28 mouse cellular contexts compared by ENCODE assay signal in the genomic region with DNA sequence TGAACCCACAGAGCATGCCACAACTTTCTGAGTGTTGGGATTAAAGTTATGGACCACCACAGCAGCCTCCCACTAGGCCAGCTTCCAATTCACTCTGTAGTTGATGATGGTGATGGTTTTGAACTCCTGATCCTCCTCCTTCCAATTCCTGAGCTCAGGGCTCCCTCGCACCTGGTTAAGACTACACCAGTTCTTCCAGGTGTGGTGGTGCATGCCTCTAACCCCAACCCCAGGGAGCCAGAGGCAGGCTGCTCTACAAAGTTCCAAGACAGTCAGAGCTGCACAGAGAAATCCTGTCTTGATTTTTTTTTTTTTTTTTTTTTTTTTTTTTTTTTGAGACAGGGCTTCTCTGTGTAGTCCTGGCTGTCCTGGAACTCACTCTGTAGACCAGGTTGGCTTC. TPM values are rescaled to one million over a fixed set of nuclear protein-coding genes. Genes with fewer than 3 reads are reported as not detected.
DNase-seq lines count a peak whose midpoint lies in the region; ATAC-seq and TF ChIP-seq lines count a peak whose summit lies in the region.
"Had no signal": no experiment of that assay in that cellular context is flagged by ENCODE, and none has a peak within 500 bp of the region (broad histone marks: within the 10 kb centered on the region; RNA-seq: fewer than 3 reads in every experiment).

No protein-coding gene starts in this region.

- ATAC-seq in forebrain, embryonic 11.5 days (replicated peaks; ENCODE audit: low FRiP score) = no peak
- no peak for ATAC-seq in forebrain, postnatal 0 days
- ATAC-seq in heart, embryonic 12.5 days (ENCODE audit: insufficient number of reproducible peaks, low FRiP score) = no peak
- ATAC-seq in midbrain, embryonic 11.5 days (ENCODE audit: low FRiP score) = no peak
- ATAC-seq in midbrain, postnatal 0 days (ENCODE audit: low FRiP score) = no peak
- ATAC-seq: forebrain, embryonic 14.5 days; hindbrain, embryonic 16.5 days; Patski had no signal

- 92% methylated on average over 1 of the region's 1 CpGs for WGBS in forebrain, embryonic 11.5 days
- WGBS in forebrain, postnatal 0 days = 100% methylated on average over 1 of the region's 1 CpGs
- WGBS in heart, embryonic 12.5 days = 100% methylated on average over 1 of the region's 1 CpGs
- 100% methylated on average over 1 of the region's 1 CpGs for WGBS in midbrain, embryonic 11.5 days
- 92% methylated on average over 1 of the region's 1 CpGs for WGBS in midbrain, postnatal 0 days

- H3K9ac ChIP-seq in forebrain, embryonic 11.5 days (ENCODE audit: low read length) = no peak overlapping the region
- H3K9ac ChIP-seq in forebrain, postnatal 0 days = no peak overlapping the region
- no peak overlapping the region for H3K9ac ChIP-seq in heart, embryonic 12.5 days
- H3K9ac ChIP-seq in midbrain, embryonic 11.5 days (ENCODE audit: low read length) = no peak overlapping the region
- no peak overlapping the region for H3K9ac ChIP-seq in midbrain, postnatal 0 days (replicated peaks; ENCODE audit: low read length, poor library complexity, severe bottlenecking)
- H3K9ac ChIP-seq: heart, embryonic 13.5 days; hindbrain, embryonic 13.5 days had no signal

- peak; percentile 16 for DNase-seq in forebrain, embryonic 11.5 days (ENCODE audit: low spot score)
- no peak for DNase-seq in forebrain, postnatal 0 days
- peak; percentile 4 for DNase-seq in heart, postnatal 4 days
- DNase-seq in midbrain, embryonic 11.5 days (ENCODE audit: low spot score, missing footprints) = peak; percentile 79
- DNase-seq in midbrain, postnatal 0 days (ENCODE audit: low spot score) = no peak
- peak; percentile 33 for DNase-seq in testis, postnatal 10 days (ENCODE audit: low spot score)
- no peak for DNase-seq in testis, postnatal 14 days (ENCODE audit: low spot score)
- DNase-seq: adrenal gland, postnatal 10 days; adrenal gland, postnatal 36 days; cerebellum, adult 18-20 months; cerebellum, adult 9-10 months; cerebellum, postnatal 14 days; gastrocnemius, postnatal 25 days; heart, postnatal 14 days had no signal

- no peak for TF ChIP-seq CTCF in forebrain, postnatal 0 days (IDR thresholded peaks at IDR 0.05; ENCODE audit: low read depth)
- TF ChIP-seq CTCF in midbrain, postnatal 0 days (IDR thresholded peaks at IDR 0.05) = no peak

- H3K9me3 ChIP-seq in forebrain, embryonic 11.5 days (ENCODE audit: control insufficient read depth, low read length) = no peaks in the 10 kb centered on the region
- H3K9me3 ChIP-seq in forebrain, postnatal 0 days (ENCODE audit: low read length) = no peaks in the 10 kb centered on the region
- H3K9me3 ChIP-seq in heart, embryonic 12.5 days (replicated peaks) = no peaks in the 10 kb centered on the region
- H3K9me3 ChIP-seq in midbrain, embryonic 11.5 days (ENCODE audit: control insufficient read depth, low read length) = no peaks in the 10 kb centered on the region
- no peaks in the 10 kb centered on the region for H3K9me3 ChIP-seq in midbrain, postnatal 0 days (ENCODE audit: low read length)
- H3K9me3 ChIP-seq: forebrain, embryonic 10.5 days; G1E; heart, embryonic 13.5 days; hindbrain, embryonic 10.5 days; hindbrain, embryonic 13.5 days had no signal

- H3K27me3 ChIP-seq in forebrain, embryonic 11.5 days (ENCODE audit: control insufficient read depth, insufficient read depth, low read length) = no peaks in the 10 kb centered on the region
- no peaks in the 10 kb centered on the region; the same call in 1 of the 2 replicates for H3K27me3 ChIP-seq in forebrain, postnatal 0 days (ENCODE audit: insufficient read depth, low read length)
- no peaks in the 10 kb centered on the region for H3K27me3 ChIP-seq in heart, embryonic 12.5 days (replicated peaks)
- H3K27me3 ChIP-seq in midbrain, embryonic 11.5 days (ENCODE audit: control insufficient read depth, insufficient read depth, low read length) = peaks cover 12% of the 10 kb centered on the region
- H3K27me3 ChIP-seq in midbrain, postnatal 0 days (ENCODE audit: insufficient read depth, low read length) = no peaks in the 10 kb centered on the region
- H3K27me3 ChIP-seq: heart, embryonic 13.5 days; hindbrain, embryonic 13.5 days; Patski had no signal

- peaks cover 10% of the 10 kb centered on the region; the same call in 1 of the 2 replicates for H3K4me1 ChIP-seq in forebrain, embryonic 11.5 days (replicated peaks; ENCODE audit: control insufficient read depth, insufficient read depth, low read length)
- H3K4me1 ChIP-seq in forebrain, postnatal 0 days (ENCODE audit: insufficient read depth) = 0 out of 2 replicates have a peak, but pooled peaks cover 3% of the 10 kb centered on the region
- peaks cover 10% of the 10 kb centered on the region for H3K4me1 ChIP-seq in heart, embryonic 12.5 days (replicated peaks)
- H3K4me1 ChIP-seq in midbrain, embryonic 11.5 days (ENCODE audit: control insufficient read depth, insufficient read depth, low read length) = peaks cover 23% of the 10 kb centered on the region
- H3K4me1 ChIP-seq in midbrain, postnatal 0 days (ENCODE audit: insufficient read depth, low read length) = peaks cover 7% of the 10 kb centered on the region; the same call in 1 of the 2 replicates

- no peak overlapping the region for H3K4me2 ChIP-seq in forebrain, embryonic 11.5 days (ENCODE audit: low read depth, low read length, severe bottlenecking)
- no peak overlapping the region for H3K4me2 ChIP-seq in forebrain, postnatal 0 days (ENCODE audit: low read depth)
- H3K4me2 ChIP-seq in heart, embryonic 12.5 days = no peak overlapping the region
- H3K4me2 ChIP-seq in midbrain, embryonic 11.5 days = no peak overlapping the region
- no peak overlapping the region for H3K4me2 ChIP-seq in midbrain, postnatal 0 days (ENCODE audit: low read depth, low read length, poor library complexity, severe bottlenecking)
- H3K4me2 ChIP-seq: heart, embryonic 13.5 days; hindbrain, embryonic 13.5 days had no signal

- no peak overlapping the region for H3K27ac ChIP-seq in forebrain, embryonic 11.5 days (ENCODE audit: low read depth, low read length)
- no peak overlapping the region for H3K27ac ChIP-seq in forebrain, postnatal 0 days (ENCODE audit: low read depth, low read length)
- H3K27ac ChIP-seq in heart, embryonic 12.5 days (ENCODE audit: poor library complexity, severe bottlenecking) = no peak overlapping the region
- H3K27ac ChIP-seq in midbrain, embryonic 11.5 days (ENCODE audit: low read depth, low read length) = no peak overlapping the region
- no peak overlapping the region for H3K27ac ChIP-seq in midbrain, postnatal 0 days (ENCODE audit: low read depth, low read length)
- H3K27ac ChIP-seq: forebrain, embryonic 10.5 days; heart, adult 2 months; heart, embryonic 13.5 days; hindbrain, embryonic 10.5 days; hindbrain, embryonic 13.5 days had no signal

- no peaks in the 10 kb centered on the region for H3K36me3 ChIP-seq in forebrain, embryonic 11.5 days (ENCODE audit: control insufficient read depth, insufficient read depth, low read length)
- H3K36me3 ChIP-seq in forebrain, postnatal 0 days (ENCODE audit: insufficient read depth) = no peaks in the 10 kb centered on the region
- H3K36me3 ChIP-seq in heart, embryonic 12.5 days = 0 out of 2 replicates have a peak, but pooled peaks cover under 1% of the 10 kb centered on the region
- no peaks in the 10 kb centered on the region for H3K36me3 ChIP-seq in midbrain, embryonic 11.5 days (ENCODE audit: control insufficient read depth, insufficient read depth, low read length)
- H3K36me3 ChIP-seq in midbrain, postnatal 0 days (ENCODE audit: insufficient read depth, low read length) = no peaks in the 10 kb centered on the region
- H3K36me3 ChIP-seq: hindbrain, embryonic 13.5 days had no signal

- H3K4me3 ChIP-seq in forebrain, embryonic 11.5 days (ENCODE audit: low read depth, low read length) = no peak overlapping the region
- H3K4me3 ChIP-seq in forebrain, postnatal 0 days (ENCODE audit: low read depth, low read length) = no peak overlapping the region
- H3K4me3 ChIP-seq in heart, embryonic 12.5 days = no peak overlapping the region
- H3K4me3 ChIP-seq in midbrain, embryonic 11.5 days (ENCODE audit: low read depth, low read length) = no peak overlapping the region
- no peak overlapping the region for H3K4me3 ChIP-seq in midbrain, postnatal 0 days (ENCODE audit: low read depth, low read length)
- H3K4me3 ChIP-seq: forebrain, embryonic 10.5 days; heart, adult 2 months; heart, embryonic 13.5 days; hindbrain, embryonic 10.5 days; hindbrain, embryonic 13.5 days had no signal

RNA-seq across cellular contexts. Expression of gene Hnrnph1, which starts 3.2 kb away (rescaled TPM):
- polyA plus RNA-seq in forebrain, embryonic 11.5 days (2014; fragmentation: Nextera tagmentation; extraction: Ambion mirVana) = 833 and 855 TPM in 2 replicates
- total RNA-seq in forebrain, postnatal 0 days (2014; rRNA removed) = 325 and 407 TPM in 2 replicates
- 297 and 302 TPM in 2 replicates for polyA plus RNA-seq in forebrain, postnatal 0 days (2015; fragmentation: Nextera tagmentation; extraction: Ambion mirVana)
- total RNA-seq in heart, postnatal 4 days (2021) = 100 to 1,000 TPM; 191 to 216 TPM
- 255 and 272 TPM in 2 replicates for polyA plus RNA-seq in heart, embryonic 12.5 days (2016; fragmentation: Nextera tagmentation; extraction: Ambion mirVana)
- polyA plus RNA-seq in midbrain, embryonic 11.5 days (2014; fragmentation: Nextera tagmentation; extraction: Ambion mirVana) = 848 and 902 TPM in 2 replicates
- total RNA-seq in midbrain, postnatal 0 days (2014; rRNA removed) = 215 and 300 TPM in 2 replicates
- polyA plus RNA-seq in midbrain, postnatal 0 days (2015; fragmentation: Nextera tagmentation; extraction: Ambion mirVana) = 262 and 273 TPM in 2 replicates

RNA-seq across cellular contexts. Expression of gene Cby3, which starts 19.4 kb away (rescaled TPM):
- 0.47 TPM in 1 of 2 replicates, not detected in the other for polyA plus RNA-seq in forebrain, embryonic 11.5 days (2014; fragmentation: Nextera tagmentation; extraction: Ambion mirVana)
- 0.38 TPM in 1 of 2 replicates, not detected in the other for total RNA-seq in forebrain, postnatal 0 days (2014; rRNA removed)
- 0.64 and 1.2 TPM in 2 replicates for polyA plus RNA-seq in forebrain, postnatal 0 days (2015; fragmentation: Nextera tagmentation; extraction: Ambion mirVana)
- total RNA-seq in heart, postnatal 4 days (2021) = not detected
- 0.26 TPM in 1 of 2 replicates, not detected in the other for polyA plus RNA-seq in heart, embryonic 12.5 days (2016; fragmentation: Nextera tagmentation; extraction: Ambion mirVana)
- not detected in 2 replicates for polyA plus RNA-seq in midbrain, embryonic 11.5 days (2014; fragmentation: Nextera tagmentation; extraction: Ambion mirVana)
- total RNA-seq in midbrain, postnatal 0 days (2014; rRNA removed) = 0.71 TPM in 1 of 2 replicates, not detected in the other
- polyA plus RNA-seq in midbrain, postnatal 0 days (2015; fragmentation: Nextera tagmentation; extraction: Ambion mirVana) = 0.92 and 1.8 TPM in 2 replicates
- total RNA-seq: adrenal gland, adult 18-20 months; adrenal gland, postnatal 10 days; adrenal gland, postnatal 36 days; G1E; gastrocnemius, adult 8-10 months; gastrocnemius, postnatal 25 days; heart, adult 2 months; heart, postnatal 14 days had no signal
- polyA plus RNA-seq: embryonic facial prominence, embryonic 11.5 days; G1E; heart, embryonic 13.5 days; heart, embryonic 16.5 days; Patski had no signal

RNA-seq across cellular contexts. Expression of gene Canx, which starts 48.1 kb away (rescaled TPM):
- polyA plus RNA-seq in forebrain, embryonic 11.5 days (2014; fragmentation: Nextera tagmentation; extraction: Ambion mirVana) = 235 and 248 TPM in 2 replicates
- 237 and 298 TPM in 2 replicates for total RNA-seq in forebrain, postnatal 0 days (2014; rRNA removed)
- polyA plus RNA-seq in forebrain, postnatal 0 days (2015; fragmentation: Nextera tagmentation; extraction: Ambion mirVana) = 182 and 233 TPM in 2 replicates
- 100 to 1,000 TPM; 322 to 335 TPM for total RNA-seq in heart, postnatal 4 days (2021)
- 331 and 334 TPM in 2 replicates for polyA plus RNA-seq in heart, embryonic 12.5 days (2016; fragmentation: Nextera tagmentation; extraction: Ambion mirVana)
- polyA plus RNA-seq in midbrain, embryonic 11.5 days (2014; fragmentation: Nextera tagmentation; extraction: Ambion mirVana) = 237 and 254 TPM in 2 replicates
- total RNA-seq in midbrain, postnatal 0 days (2014; rRNA removed) = 227 and 275 TPM in 2 replicates
- 235 and 244 TPM in 2 replicates for polyA plus RNA-seq in midbrain, postnatal 0 days (2015; fragmentation: Nextera tagmentation; extraction: Ambion mirVana)

RNA-seq across cellular contexts. Expression of gene Rufy1, which starts 57.3 kb away (rescaled TPM):
- 23.9 and 26.7 TPM in 2 replicates for polyA plus RNA-seq in forebrain, embryonic 11.5 days (2014; fragmentation: Nextera tagmentation; extraction: Ambion mirVana)
- 20.5 and 22.6 TPM in 2 replicates for total RNA-seq in forebrain, postnatal 0 days (2014; rRNA removed)
- polyA plus RNA-seq in forebrain, postnatal 0 days (2015; fragmentation: Nextera tagmentation; extraction: Ambion mirVana) = 18.3 and 25.0 TPM in 2 replicates
- 10 to 100 TPM; 27.1 to 27.9 TPM for total RNA-seq in heart, postnatal 4 days (2021)
- 19.6 and 21.8 TPM in 2 replicates for polyA plus RNA-seq in heart, embryonic 12.5 days (2016; fragmentation: Nextera tagmentation; extraction: Ambion mirVana)
- 24.7 and 27.3 TPM in 2 replicates for polyA plus RNA-seq in midbrain, embryonic 11.5 days (2014; fragmentation: Nextera tagmentation; extraction: Ambion mirVana)
- 11.3 and 21.8 TPM in 2 replicates for total RNA-seq in midbrain, postnatal 0 days (2014; rRNA removed)
- 19.9 and 20.6 TPM in 2 replicates for polyA plus RNA-seq in midbrain, postnatal 0 days (2015; fragmentation: Nextera tagmentation; extraction: Ambion mirVana)

Comparison
In these comparisons a context has a peak if more than half of its experiments do, and no peak if none do; other contexts are left out.
1. DNase-seq: peak in forebrain, embryonic 11.5 days (single experiment), heart, postnatal 4 days (single experiment), midbrain, embryonic 11.5 days (single experiment) and testis, postnatal 10 days (single experiment); none in forebrain, postnatal 0 days (single experiment), midbrain, postnatal 0 days (single experiment) and testis, postnatal 14 days (single experiment).